Mouse (Mus musculus) heart, postnatal 0 days (tissue): ENCODE data around the gene Ilf3. TPM values are rescaled to one million over a fixed set of nuclear protein-coding genes. Genes with fewer than 3 reads are reported as not detected.

Experiments used
- ATAC-seq: fragments of 200-750 bp; cut with Nextera tagmentation; 2 replicates; pipeline ENCODE4 v1.8.0; 2017; ENCODE audit warnings: low read depth, moderate number of reproducible peaks, moderate library complexity; ENCODE audit not compliant: insufficient read depth
- DNase-seq: peaks from one replicate; pipeline ENCODE4 v3.0.0-alpha.2; 2016; ENCODE audit warnings: low spot score
- H3K27ac ChIP-seq: fragments of 300-500 bp; sonication (generic); 2 replicates; pipeline ENCODE4 v1.5.1; 2014; ENCODE audit warnings: low read depth, mild to moderate bottlenecking
- H3K27me3 ChIP-seq: fragments of 300-500 bp; sonication (generic); 2 replicates; pipeline ENCODE4 v1.6.1; 2014; ENCODE audit warnings: low read length, mixed read lengths; ENCODE audit not compliant: control insufficient read depth, insufficient read depth
- H3K36me3 ChIP-seq: fragments of 300-500 bp; sonication (generic); replicated peaks from 2 replicates; pipeline ENCODE4 v1.6.1; 2014; ENCODE audit warnings: low read length, mixed read lengths; ENCODE audit not compliant: control insufficient read depth, insufficient read depth
- H3K4me1 ChIP-seq: fragments of 300-500 bp; sonication (generic); 2 replicates; pipeline ENCODE4 v1.6.1; 2014; ENCODE audit warnings: antibody characterized with exemption; ENCODE audit not compliant: control insufficient read depth, insufficient read depth
- H3K4me2 ChIP-seq: fragments of 300-500 bp; sonication (generic); 2 replicates; pipeline ENCODE4 v1.6.1; 2014; ENCODE audit warnings: low read depth, mild to moderate bottlenecking, low read length, moderate library complexity
- H3K4me3 ChIP-seq: fragments of 300-500 bp; sonication (generic); 2 replicates; pipeline ENCODE4 v1.5.1; 2014; ENCODE audit warnings: low read depth, low read length
- H3K9ac ChIP-seq: fragments of 300-500 bp; sonication (generic); replicated peaks from 2 replicates; pipeline ENCODE4 v1.6.1; 2014; ENCODE audit warnings: low read depth, low read length, mixed read lengths
- H3K9me3 ChIP-seq: fragments of 300-500 bp; sonication (generic); replicated peaks from 2 replicates; pipeline ENCODE4 v1.6.1; 2016; ENCODE audit warnings: low read length; ENCODE audit not compliant: control insufficient read depth
- CTCF ChIP-seq: IDR thresholded peaks from 2 replicates; pipeline ENCODE4 v1.5.1; 2016; ENCODE audit warnings: antibody characterized with exemption, control low read depth, low read depth
- EP300 ChIP-seq: IDR thresholded peaks from 2 replicates; pipeline ENCODE4 v1.6.1; 2016; ENCODE audit warnings: antibody characterized with exemption, low read depth
- WGBS: fragments of 180-500 bp; shearing (Covaris S2); extraction: QIAGEN DNeasy Blood & Tissue Kit; methylation state at CpG from one replicate; pipeline ENCODE4 v1.1.7; 2014; 5-methylcytosine and 5-hydroxymethylcytosine counted together
- polyA plus RNA-seq: library from polyadenylated mRNA; unstranded; fragments of >200 nt; fragmentation: Nextera tagmentation; extraction: Ambion mirVana; gene quantifications from 2 replicates; pipeline ENCODE4 v1.2.1, GENCODE M21; 2015
- total RNA-seq: library from RNA; depleted of rRNA; stranded (reverse); fragments of >200 nt; gene quantifications from 2 replicates; pipeline ENCODE4 v1.2.3, GENCODE M21; 2014; ENCODE audit warnings: low replicate concordance

Ilf3 gene
- total and polyA plus RNA-seq, 2 experiments from 2014 or later, result 34.7 to 58.4 TPM

- Histone ChIP-seq H3K27ac (peak overlapping the region; percentile 81), H3K9me3 (no peaks in the 10 kb centered on the region), H3K4me2 (no peak overlapping the region), H3K36me3 (no peaks in the 10 kb centered on the region), H3K9ac (no peak overlapping the region), H3K4me3 (no peak overlapping the region), H3K4me1 (peaks cover 53% of the 10 kb centered on the region), H3K27me3 (no peaks in the 10 kb centered on the region)
- TF ChIP-seq EP300, result no peak
- no peak for TF ChIP-seq CTCF
- 61% methylated on average over 7 of the region's 7 CpGs for WGBS
- peak; percentile 75 for ATAC-seq
- no peak for DNase-seq
Observed at GRCm38 (mm10) chr9:21435777-21436635, 68.3 kb downstream of the Ilf3 start.

- no peaks in the 10 kb centered on the region for H3K36me3 ChIP-seq
- peaks cover 47% of the 10 kb centered on the region for H3K4me1 ChIP-seq
- no peak overlapping the region for H3K4me2 ChIP-seq
- WGBS, result 89% methylated on average over 6 of the region's 6 CpGs
- no peak for ATAC-seq
- DNase-seq, result no peak
- H3K27me3 ChIP-seq, result no peaks in the 10 kb centered on the region
- H3K27ac ChIP-seq, result peak overlapping the region; percentile 81
- H3K9me3 ChIP-seq, result no peaks in the 10 kb centered on the region
- H3K4me3 ChIP-seq, result no peak overlapping the region
- no peak overlapping the region for H3K9ac ChIP-seq
- TF ChIP-seq CTCF, result no peak
- no peak for TF ChIP-seq EP300
Observed at GRCm38 (mm10) chr9:21437577-21437976, 69.9 kb downstream of the Ilf3 start.

- Histone ChIP-seq H3K9me3 (no peaks in the 10 kb centered on the region), H3K4me1 (peaks cover 45% of the 10 kb centered on the region), H3K36me3 (no peaks in the 10 kb centered on the region), H3K4me3 (no peak overlapping the region), H3K27me3 (no peaks in the 10 kb centered on the region), H3K9ac (no peak overlapping the region), H3K4me2 (no peak overlapping the region), H3K27ac (0 out of 2 replicates have a peak overlapping the region, but pooled peaks have one; percentile 37)
- ATAC-seq, result no peak
- TF ChIP-seq EP300, result no peak
- no peak for TF ChIP-seq CTCF
- no peak for DNase-seq
- 66% methylated on average over 3 of the region's 3 CpGs for WGBS
Observed at GRCm38 (mm10) chr9:21438219-21438618, 70.5 kb downstream of the Ilf3 start.

DNA sequence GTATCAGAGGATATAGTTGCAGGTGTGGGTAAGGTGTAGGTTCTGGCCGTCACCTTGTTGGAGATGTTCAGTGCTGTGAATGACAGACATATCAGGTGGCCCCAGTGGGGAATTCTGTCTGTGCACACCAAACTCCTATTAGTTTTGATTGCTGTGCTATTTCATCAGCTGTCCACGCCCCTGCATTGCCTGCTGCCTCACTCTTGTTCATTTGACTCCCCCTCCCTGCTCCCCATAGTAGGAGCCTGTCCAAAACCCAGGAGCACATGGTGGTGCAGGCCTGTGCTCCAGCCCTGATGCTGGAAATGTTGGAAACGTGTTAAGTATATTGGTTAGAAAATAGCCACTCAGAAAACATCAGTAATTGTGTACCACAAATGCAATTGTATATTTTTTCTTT is 71.8 kb downstream of the Ilf3 start:
- ATAC-seq (no peak), DNase-seq (no peak)
- TF ChIP-seq EP300 (no peak), CTCF (no peak)
- no peak overlapping the region for H3K4me3 ChIP-seq
- H3K27me3 ChIP-seq, result no peaks in the 10 kb centered on the region
- H3K4me2 ChIP-seq, result no peak overlapping the region
- no peaks in the 10 kb centered on the region for H3K9me3 ChIP-seq
- no peak overlapping the region for H3K27ac ChIP-seq
- no peaks in the 10 kb centered on the region for H3K36me3 ChIP-seq
- 62% methylated on average over 3 of the region's 3 CpGs for WGBS
- no peak overlapping the region for H3K9ac ChIP-seq
- peaks cover 36% of the 10 kb centered on the region for H3K4me1 ChIP-seq

DNA sequence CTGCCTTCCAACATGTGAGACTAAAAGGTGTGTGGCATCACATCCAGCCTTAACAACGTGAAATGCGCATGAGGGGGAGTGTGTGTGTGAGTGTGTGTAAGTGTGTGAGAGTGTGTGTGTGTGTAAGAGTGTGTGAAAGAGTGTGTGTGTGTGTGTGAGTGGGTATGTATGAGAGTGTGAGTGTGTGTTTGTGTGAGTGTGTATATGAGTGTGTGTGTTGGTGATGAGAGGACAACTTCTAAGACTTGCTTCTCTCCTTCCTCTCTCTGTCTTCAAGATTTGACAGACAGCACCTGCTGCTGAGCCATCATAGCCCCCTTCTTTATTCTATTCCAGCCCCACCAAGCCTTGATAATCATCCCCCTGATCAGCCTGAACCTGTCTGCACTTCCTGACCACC is 72.2 kb downstream of the Ilf3 start:
- 90% methylated on average over 2 of the region's 2 CpGs for WGBS
- Histone ChIP-seq H3K4me2 (no peak overlapping the region), H3K36me3 (no peaks in the 10 kb centered on the region), H3K9me3 (no peaks in the 10 kb centered on the region), H3K9ac (no peak overlapping the region), H3K27ac (no peak overlapping the region), H3K4me1 (peaks cover 36% of the 10 kb centered on the region), H3K4me3 (no peak overlapping the region), H3K27me3 (no peaks in the 10 kb centered on the region)
- ATAC-seq (no peak), DNase-seq (no peak)
- TF ChIP-seq EP300, result no peak
- TF ChIP-seq CTCF, result no peak

DNA sequence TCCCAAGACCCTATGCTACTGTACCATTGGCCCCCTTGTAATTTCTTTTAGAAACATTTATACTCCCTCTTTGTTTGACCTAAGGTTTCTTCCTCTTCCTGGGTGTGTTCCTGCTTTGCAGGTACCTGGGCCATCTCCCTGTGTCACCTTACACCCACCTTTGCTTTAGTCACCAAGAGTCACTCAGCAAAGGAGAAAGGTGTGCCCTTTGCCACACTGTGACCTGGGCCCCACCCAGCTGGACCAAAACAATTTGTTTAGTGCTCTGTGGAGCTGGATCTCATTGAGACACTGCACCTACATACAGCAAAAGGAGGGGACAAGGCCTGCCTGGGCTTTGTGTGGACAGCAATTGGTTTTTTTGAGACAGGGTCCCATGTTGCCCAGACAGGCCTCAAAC is 72.7 kb downstream of the Ilf3 start:
- peaks cover 33% of the 10 kb centered on the region for H3K4me1 ChIP-seq
- H3K4me2 ChIP-seq, result no peak overlapping the region
- H3K36me3 ChIP-seq, result 0 out of 2 replicates have a peak, but pooled peaks cover 3% of the 10 kb centered on the region
- no peak overlapping the region for H3K27ac ChIP-seq
- no peak for TF ChIP-seq EP300
- TF ChIP-seq CTCF, result no peak
- no peaks in the 10 kb centered on the region for H3K9me3 ChIP-seq
- ATAC-seq (no peak), DNase-seq (no peak)
- no peak overlapping the region for H3K4me3 ChIP-seq
- H3K9ac ChIP-seq, result no peak overlapping the region
- no peaks in the 10 kb centered on the region for H3K27me3 ChIP-seq
